Mouse (Mus musculus): ENCODE data around the gene Slc40a1. TPM values are rescaled to one million over a fixed set of nuclear protein-coding genes. Genes with fewer than 3 reads are reported as not detected.
A peak's percentile ranks its signal among the peaks of the same experiment; 100 is the strongest.

Slc40a1 gene
- polyA plus RNA-seq, 1 experiment from 2014 or later: 10.9 TPM

GRCm38 (mm10) chr1:45919752-45920151, 6.6 kb downstream of the Slc40a1 start:
- Histone ChIP-seq H3K4me3 (replicated peaks) (no peak overlapping the region), H3K4me1 (replicated peaks) (no peaks in the 10 kb centered on the region), H3K27ac (no peak overlapping the region), H3K9ac (replicated peaks) (no peak overlapping the region), H3K27me3 (peaks cover 8% of the 10 kb centered on the region; the same call in 1 of the 2 replicates), H3K9me3 (no peaks in the 10 kb centered on the region), H3K36me3 (no peaks in the 10 kb centered on the region), H3K4me2 (no peak overlapping the region)
- ATAC-seq (ENCODE audit: insufficient number of reproducible peaks, insufficient read depth, low FRiP score, low TSS enrichment, low read depth): no peak
- 88% methylated on average over 1 of the region's 1 CpGs for WGBS

- no peak overlapping the region for H3K4me2 ChIP-seq
- WGBS: 88% methylated on average over 4 of the region's 4 CpGs
- no peak overlapping the region for H3K27ac ChIP-seq
Measured at GRCm38 (mm10) chr1:45917136-45917803, 9.1 kb downstream of the Slc40a1 start.

GRCm38 (mm10) chr1:45916174-45916573, 10.1 kb downstream of the Slc40a1 start:
- no peak for ATAC-seq (ENCODE audit: insufficient number of reproducible peaks, insufficient read depth, low FRiP score, low TSS enrichment, low read depth)
- Histone ChIP-seq H3K9me3 (no peaks in the 10 kb centered on the region), H3K9ac (replicated peaks) (no peak overlapping the region), H3K36me3 (no peaks in the 10 kb centered on the region), H3K4me2 (no peak overlapping the region), H3K27ac (no peak overlapping the region), H3K4me3 (replicated peaks) (no peak overlapping the region), H3K27me3 (no peaks in the 10 kb centered on the region), H3K4me1 (replicated peaks) (no peaks in the 10 kb centered on the region)
- WGBS: 64% methylated on average over 3 of the region's 3 CpGs

More at GRCm38 (mm10) chr1:45917136-45917803, 9.1 kb downstream of the Slc40a1 start:
- Histone ChIP-seq H3K9ac (replicated peaks) (no peak overlapping the region), H3K4me3 (replicated peaks) (no peak overlapping the region), H3K4me1 (replicated peaks) (no peaks in the 10 kb centered on the region), H3K9me3 (no peaks in the 10 kb centered on the region), H3K36me3 (no peaks in the 10 kb centered on the region), H3K27me3 (no peaks in the 10 kb centered on the region)
- no peak for ATAC-seq (ENCODE audit: insufficient number of reproducible peaks, insufficient read depth, low FRiP score, low TSS enrichment, low read depth)

DNA sequence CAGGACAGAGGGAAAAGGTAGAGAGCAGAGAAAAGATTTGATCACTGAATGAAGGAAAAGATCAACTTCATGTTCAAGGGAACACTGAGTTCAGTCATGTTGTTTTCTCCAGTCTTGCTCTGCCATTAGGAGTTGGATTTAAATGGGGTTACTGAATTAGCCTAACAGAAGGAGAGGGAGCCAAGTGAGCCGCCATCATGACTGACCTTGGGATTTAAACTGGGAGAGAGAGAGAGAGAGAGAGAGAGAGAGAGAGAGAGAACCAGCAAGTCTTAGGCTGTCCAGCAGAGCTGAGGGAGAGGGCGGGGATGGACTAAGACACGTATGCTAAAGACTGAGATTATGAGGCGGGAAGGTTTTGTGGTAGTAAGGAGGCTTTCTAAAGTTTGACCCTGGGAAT, 12.1 kb downstream of the Slc40a1 start:
- ATAC-seq (ENCODE audit: insufficient number of reproducible peaks, insufficient read depth, low FRiP score, low TSS enrichment, low read depth): no peak

DNA sequence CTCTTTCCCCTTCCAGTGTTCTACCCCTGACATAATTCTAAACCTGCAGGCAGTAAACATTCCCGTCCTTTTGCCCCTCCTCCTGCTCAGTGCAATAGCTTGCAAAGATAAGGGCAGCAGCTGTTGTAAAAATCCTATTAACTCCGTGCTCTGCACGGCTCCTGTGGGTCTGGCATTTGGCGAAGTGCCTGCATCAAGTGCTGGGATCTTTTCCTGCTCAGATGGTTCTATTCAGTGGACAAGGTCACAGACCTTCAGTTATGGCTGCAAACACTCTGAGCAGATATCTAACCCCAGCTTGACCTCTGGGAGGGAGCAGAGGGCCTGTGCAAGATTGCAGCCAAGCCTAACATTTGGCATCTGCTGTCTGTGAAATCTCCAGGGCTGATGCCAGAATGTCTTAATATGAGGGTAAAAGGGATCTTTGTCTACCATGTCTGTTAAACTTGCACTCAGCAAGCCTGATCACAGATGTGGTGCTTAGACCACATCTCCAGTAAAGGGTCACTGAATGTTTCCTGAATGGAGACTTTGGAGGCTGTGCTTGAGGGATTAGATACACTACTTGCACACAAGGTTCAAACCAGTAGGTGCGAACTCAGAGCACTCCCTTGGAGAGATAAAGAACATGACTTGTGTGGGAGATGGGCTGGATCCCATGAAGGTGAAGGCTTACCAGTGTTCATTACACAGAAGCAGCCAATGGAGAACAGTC, 21.1 kb downstream of the Slc40a1 start:
- 15% methylated on average over 5 of the region's 5 CpGs for WGBS
- Histone ChIP-seq H3K27ac (peak overlapping the region; percentile 29; the same call in 1 of the 2 replicates), H3K9me3 (no peaks in the 10 kb centered on the region), H3K4me2 (no peak overlapping the region), H3K4me3 (replicated peaks) (no peak overlapping the region), H3K4me1 (replicated peaks) (peaks cover 10% of the 10 kb centered on the region), H3K9ac (replicated peaks) (no peak overlapping the region), H3K27me3 (no peaks in the 10 kb centered on the region), H3K36me3 (no peaks in the 10 kb centered on the region)
- peak; percentile 78 for ATAC-seq (ENCODE audit: insufficient number of reproducible peaks, insufficient read depth, low FRiP score, low TSS enrichment, low read depth)

More for the DNA sequence above, 12.1 kb downstream of the Slc40a1 start:
- no peaks in the 10 kb centered on the region for H3K36me3 ChIP-seq
- WGBS: 93% methylated on average over 4 of the region's 4 CpGs
- no peak overlapping the region for H3K4me3 ChIP-seq (replicated peaks)
- H3K9me3 ChIP-seq: no peaks in the 10 kb centered on the region
- no peak overlapping the region for H3K27ac ChIP-seq
- H3K4me2 ChIP-seq: no peak overlapping the region
- H3K4me1 ChIP-seq (replicated peaks): no peaks in the 10 kb centered on the region
- no peaks in the 10 kb centered on the region for H3K27me3 ChIP-seq
- no peak overlapping the region for H3K9ac ChIP-seq (replicated peaks)

DNA sequence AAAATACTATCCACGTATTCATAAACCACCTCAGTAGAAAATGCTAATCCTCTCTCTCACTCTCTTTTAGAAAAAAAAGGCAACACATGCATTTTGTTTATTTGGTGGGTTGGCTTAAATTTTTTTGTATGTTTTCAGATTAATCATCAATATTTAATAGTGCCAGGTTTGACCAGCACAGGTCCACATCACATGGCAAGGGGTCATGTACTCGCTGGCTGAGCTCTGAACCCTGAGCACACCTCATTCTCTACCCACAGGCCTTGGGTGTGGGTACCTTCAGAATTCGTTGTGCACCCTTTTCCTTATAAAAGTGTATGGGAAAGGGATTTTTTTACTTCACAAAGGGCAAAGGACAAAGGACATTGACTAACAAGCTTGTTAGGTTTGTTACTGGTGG, 22.2 kb downstream of the Slc40a1 start:
- no peak overlapping the region for H3K4me2 ChIP-seq
- H3K27me3 ChIP-seq: no peaks in the 10 kb centered on the region
- WGBS: 81% methylated on average over 3 of the region's 3 CpGs
- H3K4me3 ChIP-seq (replicated peaks): no peak overlapping the region
- no peaks in the 10 kb centered on the region for H3K36me3 ChIP-seq
- no peak overlapping the region for H3K9ac ChIP-seq (replicated peaks)
- H3K9me3 ChIP-seq: no peaks in the 10 kb centered on the region
- ATAC-seq (ENCODE audit: insufficient number of reproducible peaks, insufficient read depth, low FRiP score, low TSS enrichment, low read depth): no peak
- H3K27ac ChIP-seq: no peak overlapping the region
- H3K4me1 ChIP-seq (replicated peaks): peaks cover 10% of the 10 kb centered on the region

DNA sequence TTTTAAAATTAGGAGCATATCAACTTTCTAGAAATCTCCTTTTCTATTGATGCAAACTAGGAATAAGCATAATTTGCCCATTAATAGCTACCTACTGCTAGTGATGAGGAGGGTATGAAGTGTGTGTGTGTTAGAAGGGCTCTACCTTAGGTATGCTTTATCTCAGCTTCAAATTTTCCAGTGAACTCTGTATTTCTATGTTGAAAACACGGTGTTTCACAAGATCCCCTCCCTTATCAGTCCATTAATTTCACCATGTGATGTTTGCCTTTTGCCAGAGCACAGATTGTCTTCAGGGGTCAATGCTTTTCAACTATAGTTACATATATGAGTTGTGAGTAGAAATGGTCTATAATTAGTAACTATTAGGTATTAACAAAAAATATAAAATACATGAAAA, 28.3 kb downstream of the Slc40a1 start:
- no peak for ATAC-seq (ENCODE audit: insufficient number of reproducible peaks, insufficient read depth, low FRiP score, low TSS enrichment, low read depth)
- 48% methylated on average over 1 of the region's 1 CpGs for WGBS
- no peaks in the 10 kb centered on the region for H3K36me3 ChIP-seq

GRCm38 (mm10) chr1:45894168-45894912, 32.0 kb downstream of the Slc40a1 start:
- WGBS: 47% methylated on average over 6 of the region's 6 CpGs
- ATAC-seq (ENCODE audit: insufficient number of reproducible peaks, insufficient read depth, low FRiP score, low TSS enrichment, low read depth): no peak; the same call in 1 of the 2 replicates
- 0 out of 2 replicates have a peak, but pooled peaks cover 5% of the 10 kb centered on the region for H3K4me1 ChIP-seq (replicated peaks)

More for the DNA sequence above, 28.3 kb downstream of the Slc40a1 start:
- H3K27me3 ChIP-seq: no peaks in the 10 kb centered on the region
- no peak overlapping the region for H3K4me3 ChIP-seq (replicated peaks)
- no peak overlapping the region for H3K9ac ChIP-seq (replicated peaks)
- no peaks in the 10 kb centered on the region for H3K4me1 ChIP-seq (replicated peaks)
- H3K27ac ChIP-seq: no peak overlapping the region
- H3K4me2 ChIP-seq: no peak overlapping the region
- H3K9me3 ChIP-seq: no peaks in the 10 kb centered on the region

GRCm38 (mm10) chr1:45891986-45892385, 34.3 kb downstream of the Slc40a1 start:
- Histone ChIP-seq H3K4me3 (replicated peaks) (no peak overlapping the region), H3K27ac (no peak overlapping the region), H3K9me3 (no peaks in the 10 kb centered on the region), H3K36me3 (no peaks in the 10 kb centered on the region), H3K27me3 (no peaks in the 10 kb centered on the region), H3K9ac (replicated peaks) (no peak overlapping the region), H3K4me2 (no peak overlapping the region), H3K4me1 (replicated peaks) (0 out of 2 replicates have a peak, but pooled peaks cover 5% of the 10 kb centered on the region)
- WGBS: 52% methylated on average over 2 of the region's 2 CpGs
- ATAC-seq (ENCODE audit: insufficient number of reproducible peaks, insufficient read depth, low FRiP score, low TSS enrichment, low read depth): no peak

More at GRCm38 (mm10) chr1:45894168-45894912, 32.0 kb downstream of the Slc40a1 start:
- Histone ChIP-seq H3K4me2 (no peak overlapping the region), H3K27me3 (no peaks in the 10 kb centered on the region), H3K4me3 (replicated peaks) (no peak overlapping the region), H3K36me3 (no peaks in the 10 kb centered on the region), H3K9me3 (no peaks in the 10 kb centered on the region), H3K9ac (replicated peaks) (no peak overlapping the region), H3K27ac (peak overlapping the region; percentile 25; the same call in 1 of the 2 replicates)

GRCm38 (mm10) chr1:45890173-45890572, 36.1 kb downstream of the Slc40a1 start, which contains the start of gene Gm5269:
Gm5269 (minus strand) TSS chr1:45890273.
- H3K9me3 ChIP-seq: no peaks in the 10 kb centered on the region
- no peak within 1 kb of the TSS for H3K4me2 ChIP-seq
- no peaks in the 10 kb centered on the region for H3K27me3 ChIP-seq
- H3K4me1 ChIP-seq (replicated peaks): 0 out of 2 replicates have a peak, but pooled peaks cover 5% of the 10 kb centered on the region
- no peak within 1 kb of the TSS for H3K4me3 ChIP-seq (replicated peaks)
- no peak for ATAC-seq (ENCODE audit: insufficient number of reproducible peaks, insufficient read depth, low FRiP score, low TSS enrichment, low read depth)
- no peak within 1 kb of the TSS for H3K27ac ChIP-seq
- no peaks in the 10 kb centered on the region for H3K36me3 ChIP-seq
- H3K9ac ChIP-seq (replicated peaks): no peak within 1 kb of the TSS

- Histone ChIP-seq H3K4me1 (replicated peaks) (no peaks in the 10 kb centered on the region), H3K36me3 (no peaks in the 10 kb centered on the region)
- 85% methylated on average over 9 of the region's 9 CpGs for WGBS
Measured at GRCm38 (mm10) chr1:45886800-45887199, 39.5 kb downstream of the Slc40a1 start.

More at GRCm38 (mm10) chr1:45886800-45887199, 39.5 kb downstream of the Slc40a1 start:
- Histone ChIP-seq H3K9me3 (no peaks in the 10 kb centered on the region), H3K4me3 (replicated peaks) (no peak overlapping the region), H3K4me2 (no peak overlapping the region), H3K9ac (replicated peaks) (no peak overlapping the region), H3K27ac (no peak overlapping the region), H3K27me3 (no peaks in the 10 kb centered on the region)
- ATAC-seq (ENCODE audit: insufficient number of reproducible peaks, insufficient read depth, low FRiP score, low TSS enrichment, low read depth): no peak

Data from limb, embryonic 12.5 days (tissue).